Mouse (Mus musculus) T-helper 2 cell (primary cell): ENCODE measurements around the gene Olfr1145.

Experiments used
- in situ Hi-C: fragments of 300-600 bp; cut with MboI, MseI; formaldehyde crosslinking; loops from one replicate; pipeline ENCODE4 v1.15.1; 2025; ENCODE audit warnings: high pct_unique_total_duplicates

Gene Olfr1145

DNA sequence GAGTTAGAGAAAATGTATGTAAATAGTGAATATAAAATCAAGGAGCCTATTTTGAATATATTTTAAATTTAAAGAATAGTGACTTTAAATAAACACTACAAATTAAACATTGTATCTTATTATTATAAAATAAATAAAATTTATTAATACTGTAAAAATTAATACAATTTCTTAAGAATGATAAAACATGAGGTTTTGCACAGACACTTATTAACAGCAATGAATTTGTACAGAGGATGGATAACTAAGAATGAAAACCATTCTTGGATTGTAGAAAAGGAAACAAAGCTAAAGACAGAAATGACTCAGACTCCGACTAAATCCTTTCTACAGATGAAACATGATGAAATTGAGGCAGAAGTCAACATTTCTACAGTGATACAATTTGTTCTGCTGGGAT lies at the start of gene Olfr1145:
Gene Olfr1145, plus strand, starts transcription at position 301 of the 400 bp plus-strand sequence.
- in situ Hi-C loops, result no loop called here

DNA sequence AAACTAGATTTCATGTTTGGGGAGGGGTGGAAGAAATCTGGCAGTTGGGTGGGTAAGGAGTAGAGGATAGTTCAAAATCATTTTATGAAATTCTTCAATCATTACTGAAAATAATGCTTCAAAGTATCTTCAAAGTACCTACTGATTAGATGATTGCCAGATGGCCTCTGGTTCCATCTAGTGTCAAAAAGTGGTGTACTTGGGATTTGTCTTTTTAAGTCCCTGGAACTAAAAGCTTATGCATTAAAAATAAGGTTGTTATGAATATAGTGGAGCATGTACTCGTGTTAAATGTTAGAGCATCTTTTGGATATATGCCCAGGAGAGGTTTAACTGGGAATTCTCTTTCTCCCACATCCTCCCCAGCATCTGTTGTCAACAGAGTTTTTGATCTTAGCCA lies 33.5 kb upstream of the Olfr1145 start:
- in situ Hi-C loops, result no loop called here

DNA sequence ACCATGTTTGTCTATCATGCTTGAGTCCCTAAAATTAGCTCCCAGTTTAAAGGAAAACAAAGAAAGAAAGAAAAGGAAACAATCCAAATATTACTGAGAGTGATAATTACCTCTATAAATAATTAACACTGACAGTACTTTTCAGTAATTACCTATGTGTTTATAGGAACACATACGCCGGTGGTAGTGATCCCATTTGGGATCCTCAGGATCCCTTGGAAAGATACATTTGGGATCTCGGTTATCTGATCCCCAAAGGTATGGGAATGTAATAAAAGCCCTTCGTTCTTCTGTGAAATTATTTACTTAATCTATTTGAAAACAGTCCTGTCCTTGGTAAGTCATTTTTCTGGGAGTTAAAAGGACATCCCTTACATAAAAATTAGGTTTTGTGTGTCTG lies 30.4 kb upstream of the Olfr1145 start, which contains the start of gene Olfr152:
Gene Olfr152, plus strand, starts transcription at position 301 of the 400 bp plus-strand sequence.
- in situ Hi-C loops, result no loop called here

DNA sequence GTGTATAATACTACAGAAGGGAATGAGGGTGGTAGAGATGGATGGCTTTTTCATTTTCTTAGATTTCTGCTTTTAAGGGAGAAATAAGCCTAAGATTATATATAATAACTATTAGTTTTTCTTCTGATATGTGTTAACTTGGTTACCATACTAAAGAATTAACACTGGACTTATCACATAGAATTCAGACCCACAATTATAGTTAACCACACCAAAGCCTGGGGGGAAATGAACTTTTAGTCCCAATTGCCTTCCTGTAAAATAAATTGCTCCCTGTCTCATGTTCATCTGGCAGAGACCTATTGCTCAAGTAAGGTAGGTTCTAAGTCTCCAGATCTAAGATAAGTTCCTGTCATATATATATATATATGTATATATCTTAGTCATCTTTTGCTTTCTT lies 9.3 kb upstream of the Olfr1145 start, which contains the start of gene Olfr1143:
Gene Olfr1143, plus strand, starts transcription at position 301 of the 400 bp plus-strand sequence.
- in situ Hi-C loops, result no loop called here

DNA sequence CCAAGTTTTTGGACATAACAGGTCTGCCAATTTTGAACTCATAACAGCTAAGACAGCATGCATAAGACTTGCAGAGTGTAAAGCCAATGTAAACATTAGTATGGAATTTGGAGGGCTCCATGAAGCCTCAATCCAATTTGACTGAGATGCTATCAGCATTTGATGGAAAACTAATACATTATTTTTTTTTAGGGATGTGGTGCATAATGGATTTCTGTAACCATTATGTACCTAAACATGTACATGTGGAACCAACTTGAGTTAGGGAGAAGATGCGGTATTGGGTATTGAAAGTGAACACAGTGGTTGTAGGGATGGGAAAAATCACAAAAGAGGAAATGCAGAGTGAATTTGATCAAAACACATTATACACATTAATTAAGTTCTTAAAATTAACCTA lies 20.6 kb downstream of the Olfr1145 start, which contains the start of gene Olfr1148:
Gene Olfr1148, plus strand, starts transcription at position 301 of the 400 bp plus-strand sequence.
- in situ Hi-C loops, result no loop called here

DNA sequence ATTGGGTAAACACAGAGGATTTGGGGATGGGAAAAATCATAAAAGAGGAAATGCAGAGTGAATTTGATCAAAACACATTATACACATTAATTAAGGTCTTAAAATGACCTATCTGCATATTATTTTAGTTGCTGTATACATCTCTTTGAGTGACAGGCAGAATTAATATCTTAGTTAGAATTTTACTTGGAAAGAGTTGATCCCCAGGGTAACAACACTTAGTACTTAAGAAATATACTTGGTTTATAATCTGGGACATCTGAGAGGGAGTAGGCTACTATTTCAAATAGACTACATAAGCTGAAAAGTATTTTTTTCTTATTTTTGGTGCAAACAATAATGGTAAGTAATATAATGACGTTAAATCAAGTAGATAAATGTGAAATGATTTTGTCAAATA lies 34.1 kb downstream of the Olfr1145 start, which contains the start of gene Olfr1150-ps1:
Gene Olfr1150-ps1, plus strand, starts transcription at position 301 of the 400 bp plus-strand sequence.
- in situ Hi-C loops, result no loop called here

DNA sequence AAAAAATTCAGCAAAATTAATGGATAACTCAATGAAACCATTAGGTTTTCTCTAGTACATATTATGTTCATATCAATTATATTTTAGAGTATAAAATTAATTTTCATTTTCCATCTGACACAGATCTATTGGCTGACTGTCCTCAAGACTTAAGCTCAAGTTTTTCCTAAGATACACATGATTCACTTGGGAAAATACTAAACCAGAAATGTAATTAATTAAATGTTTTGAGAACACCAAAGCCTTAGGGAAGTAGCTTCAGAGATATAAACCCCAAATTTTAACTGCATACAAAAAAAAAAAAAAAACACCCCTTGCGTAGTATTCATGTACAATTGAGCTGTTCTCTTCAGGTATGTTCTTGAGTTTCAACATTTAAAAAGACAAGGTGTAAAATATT lies 45.9 kb downstream of the Olfr1145 start, which contains the start of gene Olfr1151:
Gene Olfr1151, plus strand, starts transcription at position 301 of the 400 bp plus-strand sequence.
- in situ Hi-C loops, result loop anchor here (10.0 kb wide), 1 partner anchor 1331 kb away; no protein-coding TSS in a partner anchor
